Mouse (Mus musculus) thymus, postnatal 25 days (tissue): ENCODE results near the gene Adh4.
A peak's percentile ranks its signal among the peaks of the same experiment; 100 is the strongest.
"Not testable (repeated sequence)": the region's sequence is repeated elsewhere in the genome, so short reads cannot be mapped to it uniquely, and the experiment has no call there.

Experiments used
- DNase-seq: peaks from one replicate; pipeline ENCODE4 v3.0.0; 2022

Gene Adh4

GRCm38 (mm10) chr3:138448077-138448860, 33.0 kb downstream of the Adh4 start:
- DNase-seq = no peak

- DNase-seq = no peak
Observed at GRCm38 (mm10) chr3:138452169-138452568, 36.9 kb downstream of the Adh4 start.

GRCm38 (mm10) chr3:138454234-138454633, 39.0 kb downstream of the Adh4 start:
- no peak for DNase-seq

GRCm38 (mm10) chr3:138454711-138455435, 39.6 kb downstream of the Adh4 start:
- no peak for DNase-seq

GRCm38 (mm10) chr3:138458441-138458840, 43.2 kb downstream of the Adh4 start:
- no peak for DNase-seq

GRCm38 (mm10) chr3:138460260-138460659, 45.0 kb downstream of the Adh4 start:
- no peak for DNase-seq

GRCm38 (mm10) chr3:138461832-138462231, 46.6 kb downstream of the Adh4 start:
- no peak for DNase-seq

GRCm38 (mm10) chr3:138463137-138463536, 47.9 kb downstream of the Adh4 start:
- DNase-seq = peak; percentile 20

GRCm38 (mm10) chr3:138463807-138464206, 48.5 kb downstream of the Adh4 start:
- DNase-seq = no peak

GRCm38 (mm10) chr3:138464573-138465147, 49.4 kb downstream of the Adh4 start:
- DNase-seq = no peak

GRCm38 (mm10) chr3:138466656-138467055, 51.4 kb downstream of the Adh4 start:
- DNase-seq = not testable (repeated sequence)

- DNase-seq = no peak
Observed at GRCm38 (mm10) chr3:138471066-138471465, 55.8 kb downstream of the Adh4 start.

- no peak for DNase-seq
Observed at GRCm38 (mm10) chr3:138479489-138479888, 64.2 kb downstream of the Adh4 start.
